Mouse (Mus musculus): Measurements from ENCODE around the gene Bicral.

DNA sequence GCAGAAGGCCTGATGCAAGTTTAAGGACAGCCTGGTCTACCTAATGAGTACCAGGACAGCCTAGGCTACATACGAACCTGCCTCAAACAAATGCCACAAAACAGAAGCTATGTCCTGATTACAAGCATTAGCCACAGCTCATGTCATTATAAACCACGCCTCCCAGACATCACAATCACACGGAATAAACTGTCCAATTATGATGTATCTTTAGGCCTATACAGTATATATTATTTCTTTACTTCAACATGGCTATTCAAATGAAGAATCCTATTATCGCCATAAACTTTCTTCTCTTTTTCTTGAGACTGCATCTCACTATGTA lies 25.3 kb downstream of the Bicral start:
- TF ChIP-seq MAX (IDR thresholded peaks at IDR 0.05; ENCODE audit: low read length), result no peak
- TF ChIP-seq E2F4 (IDR thresholded peaks at IDR 0.05; ENCODE audit: insufficient replicate concordance, low read depth, low read length), result no peak
- TF ChIP-seq SMC3 (IDR thresholded peaks at IDR 0.05; ENCODE audit: low read depth, low read length), result no peak
- TF ChIP-seq POLR2A (IDR thresholded peaks at IDR 0.05; ENCODE audit: low read depth, low read length), result no peak
- TF ChIP-seq RCOR1 (conservative IDR thresholded peaks at IDR 0.05; ENCODE audit: low read depth, low read length), result no peak
- TF ChIP-seq BHLHE40 (IDR thresholded peaks at IDR 0.05; ENCODE audit: low read depth, low read length), result no peak
- TF ChIP-seq MAFK (IDR thresholded peaks at IDR 0.05; ENCODE audit: insufficient replicate concordance, low read length), result no peak
- no peak for TF ChIP-seq TBP (conservative IDR thresholded peaks at IDR 0.05; ENCODE audit: low read depth, low read length)
- no peak for TF ChIP-seq CTCF (conservative IDR thresholded peaks at IDR 0.05 in 1 of 2, IDR thresholded peaks at IDR 0.05 in 1 of 2; ENCODE audit: low read depth in 2 of 2, low read length in 2 of 2)
- TF ChIP-seq KAT2A (IDR thresholded peaks at IDR 0.05; ENCODE audit: insufficient replicate concordance, low read length), result no peak
- no peak for TF ChIP-seq EP300 (IDR thresholded peaks at IDR 0.05; ENCODE audit: low read length)
- no peak for TF ChIP-seq NELFE (IDR thresholded peaks at IDR 0.05; ENCODE audit: low read depth, low read length)
- TF ChIP-seq USF2 (conservative IDR thresholded peaks at IDR 0.05; ENCODE audit: low read depth, low read length), result no peak
